Mouse (Mus musculus): Measurements from ENCODE around the gene Brms1. TPM values are rescaled to one million over a fixed set of nuclear protein-coding genes. Genes with fewer than 3 reads are reported as not detected.
A peak's percentile ranks its signal among the peaks of the same experiment; 100 is the strongest.
"Not testable (repeated sequence)": the region's sequence is repeated elsewhere in the genome, so short reads cannot be mapped to it uniquely, and the experiment has no call there.

The Brms1 gene
- polyA plus RNA-seq, 1 experiment from 2014 or later = 58.7 TPM

GRCm38 (mm10) chr19:5086533-5086932 lies 45.4 kb downstream of the Brms1 start:
- not testable (repeated sequence) for H3K9me3 ChIP-seq; H3K4me2 ChIP-seq (replicated peaks); ATAC-seq (ENCODE audit: low FRiP score, low read depth); H3K4me3 ChIP-seq; H3K9ac ChIP-seq; H3K27ac ChIP-seq
- Histone ChIP-seq H3K4me1 (peaks cover 24% of the 10 kb centered on the region), H3K36me3 (peaks cover 13% of the 10 kb centered on the region), H3K27me3 (replicated peaks) (peaks cover 50% of the 10 kb centered on the region)
- 61% methylated on average over 4 of the region's 4 CpGs for WGBS

- peak; percentile 95 for ATAC-seq (ENCODE audit: low FRiP score, low read depth)
- peak within 1 kb of the TSS; percentile 85 for H3K4me2 ChIP-seq (replicated peaks)
- peak within 1 kb of the TSS; percentile 83 for H3K4me3 ChIP-seq
- H3K9me3 ChIP-seq = no peaks in the 10 kb centered on the region
- WGBS = under 1% methylated on average over 58 of the region's 58 CpGs
- peaks cover 28% of the 10 kb centered on the region for H3K4me1 ChIP-seq
- H3K9ac ChIP-seq = peak within 1 kb of the TSS; percentile 73
- peak within 1 kb of the TSS; percentile 82 for H3K27ac ChIP-seq
- H3K36me3 ChIP-seq = peaks cover 29% of the 10 kb centered on the region
- H3K27me3 ChIP-seq (replicated peaks) = peaks cover 34% of the 10 kb centered on the region
Measured at GRCm38 (mm10) chr19:5087884-5088728, 47.0 kb downstream of the Brms1 start, which contains the start of gene Yif1a. Gene Yif1a, plus strand, starts transcription at chr19:5088538.

- no peak for ATAC-seq (ENCODE audit: low FRiP score, low read depth)
- 94% methylated on average over 4 of the region's 4 CpGs for WGBS
- H3K36me3 ChIP-seq = peaks cover 38% of the 10 kb centered on the region
Measured at GRCm38 (mm10) chr19:5089324-5089723, 48.2 kb downstream of the Brms1 start.

GRCm38 (mm10) chr19:5092083-5092482 lies 50.9 kb downstream of the Brms1 start:
- Histone ChIP-seq H3K9ac (no peak overlapping the region), H3K4me1 (peaks cover 58% of the 10 kb centered on the region), H3K4me2 (replicated peaks) (no peak overlapping the region), H3K27me3 (replicated peaks) (no peaks in the 10 kb centered on the region), H3K27ac (no peak overlapping the region), H3K9me3 (no peaks in the 10 kb centered on the region), H3K36me3 (peaks cover 38% of the 10 kb centered on the region), H3K4me3 (no peak overlapping the region)
- no peak for ATAC-seq (ENCODE audit: low FRiP score, low read depth)
- 83% methylated on average over 10 of the region's 10 CpGs for WGBS

More at GRCm38 (mm10) chr19:5089324-5089723, 48.2 kb downstream of the Brms1 start:
- Histone ChIP-seq H3K4me3 (peak overlapping the region; percentile 83), H3K27me3 (replicated peaks) (peaks cover 22% of the 10 kb centered on the region), H3K27ac (no peak overlapping the region), H3K4me2 (replicated peaks) (peak overlapping the region; percentile 85), H3K4me1 (peaks cover 39% of the 10 kb centered on the region), H3K9ac (peak overlapping the region; percentile 73; the same call in 1 of the 2 replicates), H3K9me3 (no peaks in the 10 kb centered on the region)

GRCm38 (mm10) chr19:5093481-5094242 lies 52.5 kb downstream of the Brms1 start:
- H3K4me2 ChIP-seq (replicated peaks) = peak overlapping the region; percentile 97
- H3K4me1 ChIP-seq = peaks cover 67% of the 10 kb centered on the region
- no peaks in the 10 kb centered on the region for H3K27me3 ChIP-seq (replicated peaks)
- H3K27ac ChIP-seq = no peak overlapping the region
- H3K36me3 ChIP-seq = peaks cover 38% of the 10 kb centered on the region
- peak overlapping the region; percentile 21; the same call in 1 of the 2 replicates for H3K9ac ChIP-seq
- no peak; the same call in 1 of the 2 replicates for ATAC-seq (ENCODE audit: low FRiP score, low read depth)
- H3K4me3 ChIP-seq = peak overlapping the region; percentile 7; the same call in 1 of the 2 replicates
- no peaks in the 10 kb centered on the region for H3K9me3 ChIP-seq
- WGBS = 74% methylated on average over 12 of the region's 12 CpGs

GRCm38 (mm10) chr19:5094243-5094632 lies 53.1 kb downstream of the Brms1 start:
- H3K27ac ChIP-seq = peak overlapping the region; percentile 71; the same call in 1 of the 2 replicates
- peaks cover 40% of the 10 kb centered on the region for H3K36me3 ChIP-seq
- H3K4me2 ChIP-seq (replicated peaks) = peak overlapping the region; percentile 97
- 0 out of 2 replicates have a peak overlapping the region, but pooled peaks have one; percentile 21 for H3K9ac ChIP-seq
- H3K27me3 ChIP-seq (replicated peaks) = no peaks in the 10 kb centered on the region
- peak; percentile 69 for ATAC-seq (ENCODE audit: low FRiP score, low read depth)
- peaks cover 67% of the 10 kb centered on the region for H3K4me1 ChIP-seq
- WGBS = under 1% methylated on average over 21 of the region's 21 CpGs
- no peaks in the 10 kb centered on the region for H3K9me3 ChIP-seq
- peak overlapping the region; percentile 27 for H3K4me3 ChIP-seq

GRCm38 (mm10) chr19:5094746-5095417 lies 53.7 kb downstream of the Brms1 start:
- H3K27ac ChIP-seq = peak overlapping the region; percentile 71; the same call in 1 of the 2 replicates
- no peaks in the 10 kb centered on the region for H3K9me3 ChIP-seq
- peak overlapping the region; percentile 27 for H3K4me3 ChIP-seq
- peak overlapping the region; percentile 14; the same call in 1 of the 2 replicates for H3K9ac ChIP-seq
- H3K4me1 ChIP-seq = peaks cover 70% of the 10 kb centered on the region
- H3K36me3 ChIP-seq = peaks cover 47% of the 10 kb centered on the region
- peak overlapping the region; percentile 97 for H3K4me2 ChIP-seq (replicated peaks)
- ATAC-seq (ENCODE audit: low FRiP score, low read depth) = peak; percentile 29; the same call in 1 of the 2 replicates
- H3K27me3 ChIP-seq (replicated peaks) = no peaks in the 10 kb centered on the region
- WGBS = 39% methylated on average over 11 of the region's 11 CpGs

GRCm38 (mm10) chr19:5095887-5096474 lies 54.8 kb downstream of the Brms1 start:
- Histone ChIP-seq H3K27me3 (replicated peaks) (no peaks in the 10 kb centered on the region), H3K9ac (peak overlapping the region; percentile 96), H3K36me3 (peaks cover 50% of the 10 kb centered on the region), H3K4me2 (replicated peaks) (peak overlapping the region; percentile 97), H3K4me1 (peaks cover 70% of the 10 kb centered on the region), H3K27ac (0 out of 2 replicates have a peak overlapping the region, but pooled peaks have one; percentile 7), H3K4me3 (peak overlapping the region; percentile 74), H3K9me3 (no peaks in the 10 kb centered on the region)
- ATAC-seq (ENCODE audit: low FRiP score, low read depth) = no peak
- 11% methylated on average over 9 of the region's 9 CpGs for WGBS

GRCm38 (mm10) chr19:5097521-5098362 lies 56.6 kb downstream of the Brms1 start:
- H3K4me3 ChIP-seq = peak overlapping the region; percentile 74
- H3K9me3 ChIP-seq = no peaks in the 10 kb centered on the region
- H3K4me2 ChIP-seq (replicated peaks) = peak overlapping the region; percentile 97
- ATAC-seq (ENCODE audit: low FRiP score, low read depth) = no peak
- H3K27ac ChIP-seq = peak overlapping the region; percentile 72
- H3K9ac ChIP-seq = peak overlapping the region; percentile 96
- H3K36me3 ChIP-seq = peaks cover 50% of the 10 kb centered on the region
- H3K4me1 ChIP-seq = peaks cover 66% of the 10 kb centered on the region
- H3K27me3 ChIP-seq (replicated peaks) = no peaks in the 10 kb centered on the region
- 3% methylated on average over 29 of the region's 31 CpGs for WGBS

GRCm38 (mm10) chr19:5098363-5099143 lies 57.4 kb downstream of the Brms1 start, which contains the start of gene Cnih2:
Gene Cnih2, minus strand, starts transcription at chr19:5098521.
- Histone ChIP-seq H3K9me3 (no peaks in the 10 kb centered on the region), H3K4me1 (peaks cover 62% of the 10 kb centered on the region), H3K27me3 (replicated peaks) (no peaks in the 10 kb centered on the region), H3K9ac (peak within 1 kb of the TSS; percentile 96), H3K4me2 (replicated peaks) (peak within 1 kb of the TSS; percentile 97), H3K4me3 (peak within 1 kb of the TSS; percentile 74), H3K36me3 (peaks cover 50% of the 10 kb centered on the region), H3K27ac (peak within 1 kb of the TSS; percentile 72)
- peak; percentile 37 for ATAC-seq (ENCODE audit: low FRiP score, low read depth)
- 2% methylated on average over 41 of the region's 48 CpGs for WGBS

All from neural tube, embryonic 12.5 days (tissue).